Mouse (Mus musculus) heart, embryonic 12.5 days (tissue): ENCODE data around the gene Il11ra1. TPM values are rescaled to one million over a fixed set of nuclear protein-coding genes. Genes with fewer than 3 reads are reported as not detected.
A peak's percentile ranks its signal among the peaks of the same experiment; 100 is the strongest.
"Not testable (repeated sequence)": the region's sequence is repeated elsewhere in the genome, so short reads cannot be mapped to it uniquely, and the experiment has no call there.

ENCODE experiments used
- ATAC-seq: fragments of 200-750 bp; cut with Nextera tagmentation; 2 replicates; pipeline ENCODE4 v1.8.0; 2017; ENCODE audit warnings: moderate TSS enrichment, moderate library complexity; ENCODE audit not compliant: insufficient number of reproducible peaks, low FRiP score
- H3K27ac ChIP-seq: fragments of 300-500 bp; sonication (generic); 2 replicates; pipeline ENCODE4 v1.5.1; 2016; ENCODE audit warnings: mild to moderate bottlenecking, moderate library complexity; ENCODE audit not compliant: poor library complexity, severe bottlenecking
- H3K27me3 ChIP-seq: fragments of 300-500 bp; sonication (generic); replicated peaks from 2 replicates; pipeline ENCODE4 v1.6.1; 2016; ENCODE audit warnings: mild to moderate bottlenecking, moderate library complexity
- H3K36me3 ChIP-seq: fragments of 300-500 bp; sonication (generic); 2 replicates; pipeline ENCODE4 v1.6.1; 2016; ENCODE audit warnings: mild to moderate bottlenecking, moderate library complexity
- H3K4me1 ChIP-seq: fragments of 300-500 bp; sonication (generic); replicated peaks from 2 replicates; pipeline ENCODE4 v1.6.1; 2016; ENCODE audit warnings: mild to moderate bottlenecking
- H3K4me2 ChIP-seq: fragments of 300-500 bp; sonication (generic); 2 replicates; pipeline ENCODE4 v1.6.1; 2016; ENCODE audit warnings: mild to moderate bottlenecking, moderate library complexity
- H3K4me3 ChIP-seq: fragments of 300-500 bp; sonication (generic); 2 replicates; pipeline ENCODE4 v1.5.1; 2016; ENCODE audit warnings: mild to moderate bottlenecking
- H3K9ac ChIP-seq: fragments of 300-500 bp; sonication (generic); 2 replicates; pipeline ENCODE4 v1.6.1; 2016; ENCODE audit warnings: mild to moderate bottlenecking, moderate library complexity
- H3K9me3 ChIP-seq: fragments of 300-500 bp; sonication (generic); replicated peaks from 2 replicates; pipeline ENCODE4 v1.6.1; 2016; ENCODE audit warnings: mild to moderate bottlenecking, moderate library complexity
- WGBS: fragments of 180-500 bp; shearing (Covaris S2); methylation state at CpG from one replicate; pipeline ENCODE4 v1.1.7; 2016; 5-methylcytosine and 5-hydroxymethylcytosine counted together
- polyA plus RNA-seq: library from polyadenylated mRNA; unstranded; fragments of >200 nt; fragmentation: Nextera tagmentation; extraction: Ambion mirVana; gene quantifications from 2 replicates; pipeline ENCODE4 v1.2.1, GENCODE M21; 2016

Il11ra1 gene
- 148 and 159 TPM in 2 replicates for polyA plus RNA-seq

DNA sequence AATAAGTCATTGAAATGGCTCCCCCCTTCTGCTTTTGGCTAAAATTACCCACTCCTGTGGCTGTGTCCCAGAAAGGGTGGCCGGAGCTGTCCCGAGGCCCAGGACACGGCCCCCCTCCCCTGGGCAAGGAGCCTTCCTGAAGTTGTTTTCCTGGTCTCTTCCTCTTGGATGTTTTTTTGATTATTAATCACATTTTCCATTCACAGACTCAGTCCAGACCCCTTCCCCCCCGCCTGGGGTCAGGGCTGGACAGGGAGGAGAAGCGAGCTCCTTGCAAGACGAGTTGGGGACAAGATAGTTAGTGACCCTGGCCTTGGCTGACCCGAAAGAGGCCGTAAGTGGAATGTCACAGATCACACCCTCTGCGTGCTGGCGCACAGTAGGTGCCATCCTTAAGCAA lies at the start of gene Il11ra1:
Il11ra1 (plus strand) TSS at position 207 of the 400 bp plus-strand sequence.
- WGBS, result 70% methylated on average over 10 of the region's 10 CpGs
- H3K4me3 ChIP-seq, ATAC-seq, H3K27ac ChIP-seq, H3K9ac ChIP-seq, H3K36me3 ChIP-seq, H3K9me3 ChIP-seq, H3K4me1 ChIP-seq: not testable (repeated sequence)
- Histone ChIP-seq H3K4me2 (peak within 1 kb of the TSS; percentile 53), H3K27me3 (peaks cover 22% of the 10 kb centered on the region)

GRCm38 (mm10) chr4:41653296-41653695 lies 46.5 kb upstream of the Il11ra1 start:
- Histone ChIP-seq H3K9ac (no peak overlapping the region), H3K27me3 (peaks cover 32% of the 10 kb centered on the region), H3K9me3 (no peaks in the 10 kb centered on the region), H3K36me3 (0 out of 2 replicates have a peak, but pooled peaks cover 2% of the 10 kb centered on the region), H3K27ac (no peak overlapping the region), H3K4me1 (no peaks in the 10 kb centered on the region), H3K4me3 (no peak overlapping the region), H3K4me2 (no peak overlapping the region)
- ATAC-seq, result no peak
- WGBS, result 48% methylated on average over 6 of the region's 6 CpGs

DNA sequence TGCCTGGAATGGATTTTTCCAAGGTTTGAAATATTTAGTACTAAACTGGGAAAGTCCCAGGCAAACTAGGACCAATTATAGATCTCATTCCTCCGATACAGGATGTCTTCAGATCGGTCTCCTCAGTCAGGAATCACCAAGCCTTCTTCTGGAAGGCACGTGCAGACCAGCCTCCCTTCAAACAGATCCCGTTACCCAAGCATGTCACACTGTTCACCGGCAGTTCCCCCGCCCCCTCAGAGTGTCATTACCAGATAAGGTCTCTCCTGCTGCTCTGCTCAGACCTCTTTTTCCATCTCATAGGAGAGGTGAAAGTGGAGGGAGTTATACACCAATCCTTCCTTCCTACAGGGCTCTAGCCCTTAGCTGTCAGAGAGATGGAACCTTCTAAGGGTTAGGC lies 46.1 kb upstream of the Il11ra1 start:
- peaks cover 31% of the 10 kb centered on the region for H3K27me3 ChIP-seq
- WGBS, result 49% methylated on average over 6 of the region's 6 CpGs

DNA sequence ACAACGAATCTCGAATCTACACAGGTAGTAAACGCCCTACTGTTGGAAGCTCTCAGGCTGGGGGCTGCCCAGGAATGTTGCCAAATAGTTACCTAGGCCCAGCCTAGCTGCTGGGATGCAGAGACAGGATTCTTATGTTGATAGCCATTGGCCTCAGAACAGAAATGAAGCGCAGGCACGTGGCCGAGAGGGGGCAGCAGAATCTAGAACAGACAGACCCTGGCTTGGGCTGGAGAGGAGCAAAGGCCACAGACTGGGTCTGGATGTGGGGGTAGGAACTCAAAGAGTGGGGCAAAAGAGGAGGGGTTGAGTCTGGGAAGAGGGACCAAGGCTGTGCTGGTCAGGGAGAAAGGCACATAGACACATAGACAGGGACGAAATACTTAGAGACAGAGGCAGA lies 45.6 kb upstream of the Il11ra1 start:
- Histone ChIP-seq H3K27me3 (peaks cover 36% of the 10 kb centered on the region), H3K4me2 (no peak overlapping the region), H3K4me3 (no peak overlapping the region), H3K36me3 (0 out of 2 replicates have a peak, but pooled peaks cover 2% of the 10 kb centered on the region), H3K4me1 (peaks cover 7% of the 10 kb centered on the region), H3K9me3 (no peaks in the 10 kb centered on the region), H3K9ac (no peak overlapping the region), H3K27ac (no peak overlapping the region)
- 22% methylated on average over 7 of the region's 7 CpGs for WGBS
- ATAC-seq, result no peak

More for the DNA sequence above, 46.1 kb upstream of the Il11ra1 start:
- 0 out of 2 replicates have a peak, but pooled peaks cover 2% of the 10 kb centered on the region for H3K36me3 ChIP-seq
- no peak overlapping the region for H3K27ac ChIP-seq
- no peak overlapping the region for H3K4me3 ChIP-seq
- no peak overlapping the region for H3K4me2 ChIP-seq
- no peaks in the 10 kb centered on the region for H3K9me3 ChIP-seq
- peaks cover 3% of the 10 kb centered on the region for H3K4me1 ChIP-seq
- no peak overlapping the region for H3K9ac ChIP-seq
- no peak for ATAC-seq

- ATAC-seq, result no peak
- Histone ChIP-seq H3K4me2 (no peak overlapping the region), H3K9me3 (no peaks in the 10 kb centered on the region), H3K36me3 (0 out of 2 replicates have a peak, but pooled peaks cover 2% of the 10 kb centered on the region), H3K27ac (no peak overlapping the region), H3K27me3 (peaks cover 45% of the 10 kb centered on the region), H3K9ac (no peak overlapping the region), H3K4me3 (no peak overlapping the region), H3K4me1 (peaks cover 19% of the 10 kb centered on the region)
- 75% methylated on average over 2 of the region's 2 CpGs for WGBS
These were observed 44.3 kb upstream of the Il11ra1 start for GRCm38 (mm10) chr4:41655525-41655924.

- 0 out of 2 replicates have a peak, but pooled peaks cover 2% of the 10 kb centered on the region for H3K36me3 ChIP-seq
- H3K4me1 ChIP-seq, result peaks cover 37% of the 10 kb centered on the region
- H3K9me3 ChIP-seq, result no peaks in the 10 kb centered on the region
- peaks cover 67% of the 10 kb centered on the region for H3K27me3 ChIP-seq
- 17% methylated on average over 25 of the region's 25 CpGs for WGBS
- H3K4me3 ChIP-seq, result no peak overlapping the region
- H3K27ac ChIP-seq, result no peak overlapping the region
- peak overlapping the region; percentile 14; the same call in 1 of the 2 replicates for H3K9ac ChIP-seq
- peak overlapping the region; percentile 19 for H3K4me2 ChIP-seq
- 0 out of 2 replicates have a peak, but pooled peaks have one; percentile 30 for ATAC-seq
These were observed 41.0 kb upstream of the Il11ra1 start for GRCm38 (mm10) chr4:41658566-41659384.

DNA sequence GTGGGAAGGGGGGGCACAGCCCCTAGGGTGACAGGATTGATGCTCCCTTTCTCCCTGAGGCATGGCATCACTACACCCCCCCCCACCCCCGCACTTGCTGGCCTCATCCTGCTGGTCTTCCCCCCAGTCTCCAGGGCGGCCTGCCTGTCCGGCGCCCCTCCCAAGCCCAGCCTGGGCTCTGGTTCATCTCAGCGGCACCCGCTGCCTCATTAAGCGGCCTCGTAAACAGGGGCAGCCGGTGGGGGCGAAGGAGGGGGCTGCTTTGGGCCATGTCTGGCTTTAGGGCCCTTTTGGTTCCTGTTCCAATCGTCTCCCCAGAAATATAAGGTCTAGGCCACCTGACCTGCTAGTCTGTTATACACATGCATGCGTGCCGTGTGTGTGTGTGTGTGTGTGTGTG lies 40.2 kb upstream of the Il11ra1 start:
- peaks cover 45% of the 10 kb centered on the region for H3K4me1 ChIP-seq
- peaks cover 67% of the 10 kb centered on the region for H3K27me3 ChIP-seq
- no peak overlapping the region for H3K27ac ChIP-seq
- 46% methylated on average over 13 of the region's 13 CpGs for WGBS
- no peak for ATAC-seq
- H3K4me3 ChIP-seq, result no peak overlapping the region
- no peak overlapping the region for H3K4me2 ChIP-seq
- H3K9ac ChIP-seq, result no peak overlapping the region
- H3K36me3 ChIP-seq, result 0 out of 2 replicates have a peak, but pooled peaks cover 2% of the 10 kb centered on the region
- H3K9me3 ChIP-seq, result no peaks in the 10 kb centered on the region

GRCm38 (mm10) chr4:41660851-41661430 lies 38.8 kb upstream of the Il11ra1 start:
- H3K27me3 ChIP-seq, result peaks cover 62% of the 10 kb centered on the region
- 37% methylated on average over 11 of the region's 11 CpGs for WGBS
- peaks cover 57% of the 10 kb centered on the region for H3K4me1 ChIP-seq
- H3K4me3 ChIP-seq, result no peak overlapping the region
- 0 out of 2 replicates have a peak, but pooled peaks cover 2% of the 10 kb centered on the region for H3K36me3 ChIP-seq
- no peak overlapping the region for H3K4me2 ChIP-seq
- H3K9ac ChIP-seq, result no peak overlapping the region
- H3K27ac ChIP-seq, result no peak overlapping the region
- no peaks in the 10 kb centered on the region for H3K9me3 ChIP-seq
- ATAC-seq, result 0 out of 2 replicates have a peak, but pooled peaks have one; percentile 10

DNA sequence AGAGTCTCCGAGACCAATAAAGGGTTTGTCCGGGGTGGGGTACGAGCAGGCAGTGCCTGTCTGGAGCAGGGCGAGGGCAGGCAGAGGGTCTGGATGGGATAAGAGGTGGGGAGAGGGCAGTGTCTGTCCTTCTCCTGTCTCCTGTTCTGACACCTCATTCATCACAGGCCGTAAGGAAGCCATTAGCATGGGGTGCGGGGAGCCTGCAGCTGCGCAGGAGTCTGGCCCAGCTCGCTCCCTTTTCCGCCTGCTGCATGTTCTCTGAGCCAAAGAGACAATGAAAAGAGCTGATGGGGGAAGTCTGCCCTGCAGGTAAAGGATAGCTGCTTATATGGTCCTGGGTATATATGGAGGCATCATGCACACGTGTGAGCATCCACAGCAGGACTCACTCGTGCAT lies 37.1 kb upstream of the Il11ra1 start:
- peaks cover 57% of the 10 kb centered on the region for H3K4me1 ChIP-seq
- 61% methylated on average over 11 of the region's 11 CpGs for WGBS
- ATAC-seq, result no peak
- no peaks in the 10 kb centered on the region for H3K9me3 ChIP-seq
- H3K4me2 ChIP-seq, result no peak overlapping the region
- H3K4me3 ChIP-seq, result no peak overlapping the region
- 0 out of 2 replicates have a peak, but pooled peaks cover under 1% of the 10 kb centered on the region for H3K36me3 ChIP-seq
- H3K27ac ChIP-seq, result no peak overlapping the region
- no peak overlapping the region for H3K9ac ChIP-seq
- H3K27me3 ChIP-seq, result peaks cover 52% of the 10 kb centered on the region

DNA sequence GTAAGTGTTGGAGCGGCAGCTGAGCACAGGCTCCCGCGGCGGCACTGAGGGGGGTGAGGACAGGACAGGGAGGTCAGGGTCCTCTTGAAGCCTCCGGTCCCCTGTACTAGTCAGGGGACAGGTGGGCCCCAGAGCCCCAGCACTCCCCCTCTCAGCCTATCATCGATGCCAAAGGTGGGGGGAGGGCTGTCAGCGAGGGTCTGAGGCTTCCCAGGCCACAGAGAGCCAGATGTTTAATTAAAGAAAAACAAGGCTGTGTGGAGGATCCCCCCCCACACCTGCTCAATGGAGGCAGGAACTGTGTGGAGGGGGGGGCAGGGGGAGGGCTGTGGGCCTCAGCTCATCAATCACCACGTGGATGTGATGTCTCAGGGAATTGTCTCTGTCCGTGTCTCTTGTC lies 36.2 kb upstream of the Il11ra1 start:
- Histone ChIP-seq H3K4me3 (no peak overlapping the region), H3K4me2 (no peak overlapping the region), H3K27ac (no peak overlapping the region), H3K9ac (no peak overlapping the region), H3K27me3 (peaks cover 48% of the 10 kb centered on the region), H3K9me3 (no peaks in the 10 kb centered on the region), H3K36me3 (no peaks in the 10 kb centered on the region), H3K4me1 (peaks cover 55% of the 10 kb centered on the region)
- no peak for ATAC-seq
- 28% methylated on average over 9 of the region's 9 CpGs for WGBS

DNA sequence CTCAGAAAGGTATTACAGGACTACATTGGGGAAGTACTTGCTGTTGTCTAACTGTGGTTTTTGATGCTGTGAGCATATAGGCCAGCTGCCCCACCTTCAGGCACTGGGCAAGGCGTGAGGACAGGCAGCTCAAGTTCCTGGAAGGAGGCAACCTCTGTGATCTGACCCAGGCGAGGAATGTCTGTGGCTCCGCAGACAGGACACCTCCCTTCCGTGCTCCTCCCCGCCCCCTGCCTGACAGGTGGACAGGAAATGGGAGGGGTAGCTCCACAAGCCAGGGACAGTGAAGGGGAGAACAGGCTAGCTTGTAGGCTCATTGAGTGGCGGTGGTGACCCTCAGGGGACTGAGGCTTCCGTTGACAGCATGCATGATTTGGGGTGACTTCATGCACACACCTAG lies 35.3 kb upstream of the Il11ra1 start:
- no peaks in the 10 kb centered on the region for H3K9me3 ChIP-seq
- 0 out of 2 replicates have a peak overlapping the region, but pooled peaks have one; percentile 24 for H3K9ac ChIP-seq
- H3K4me2 ChIP-seq, result no peak overlapping the region
- H3K4me3 ChIP-seq, result no peak overlapping the region
- ATAC-seq, result no peak
- no peaks in the 10 kb centered on the region for H3K36me3 ChIP-seq
- WGBS, result 36% methylated on average over 7 of the region's 7 CpGs
- H3K27ac ChIP-seq, result no peak overlapping the region
- H3K27me3 ChIP-seq, result peaks cover 39% of the 10 kb centered on the region
- peaks cover 50% of the 10 kb centered on the region for H3K4me1 ChIP-seq
